Mouse (Mus musculus) layer of hippocampus, adult 11-12 months (tissue): ENCODE measurements around the gene Aqp2.

Source experiments
- DNase-seq: peaks from one replicate; pipeline ENCODE4 v3.0.0; 2022; ENCODE audit warnings: low spot score

Aqp2 gene

GRCm38 (mm10) chr15:99618595-99618994, 39.7 kb downstream of the Aqp2 start:
- DNase-seq: no peak

GRCm38 (mm10) chr15:99619821-99620220, 41.0 kb downstream of the Aqp2 start:
- peak; percentile 48 for DNase-seq

GRCm38 (mm10) chr15:99622063-99622462, 43.2 kb downstream of the Aqp2 start:
- no peak for DNase-seq

GRCm38 (mm10) chr15:99631618-99632017, 52.8 kb downstream of the Aqp2 start:
- DNase-seq: no peak
